Mouse (Mus musculus) cerebellum, adult 2 months (tissue): ENCODE measurements around the gene Ksr2.

Experiments used
- CTCF ChIP-seq: fragments of 200-500 bp; IDR thresholded peaks from 2 replicates; pipeline ENCODE4 v1.5.1; 2011; ENCODE audit warnings: low read depth, mild to moderate bottlenecking, control low read depth, low read length, moderate library complexity, borderline replicate concordance; ENCODE audit not compliant: insufficient read depth
- POLR2A ChIP-seq: fragments of 200-500 bp; IDR thresholded peaks from 2 replicates; pipeline ENCODE4 v1.6.1; 2011; ENCODE audit warnings: low read length, control low read depth, borderline replicate concordance; ENCODE audit not compliant: insufficient read depth

- TF ChIP-seq CTCF (no peak), POLR2A (no peak)
Measured at GRCm38 (mm10) chr5:117607761-117608309, 194.0 kb downstream of the Ksr2 start.
